Mouse (Mus musculus) T-helper 2 cell (primary cell): Measurements from ENCODE around the gene Smarcc2.
"Not testable (repeated sequence)": the region's sequence is repeated elsewhere in the genome, so short reads cannot be mapped to it uniquely, and the experiment has no call there.

Experiments used
- in situ Hi-C: fragments of 300-600 bp; cut with MboI, MseI; formaldehyde crosslinking; loops from one replicate; pipeline ENCODE4 v1.15.1; 2025; ENCODE audit warnings: high pct_unique_total_duplicates

Gene Smarcc2

DNA sequence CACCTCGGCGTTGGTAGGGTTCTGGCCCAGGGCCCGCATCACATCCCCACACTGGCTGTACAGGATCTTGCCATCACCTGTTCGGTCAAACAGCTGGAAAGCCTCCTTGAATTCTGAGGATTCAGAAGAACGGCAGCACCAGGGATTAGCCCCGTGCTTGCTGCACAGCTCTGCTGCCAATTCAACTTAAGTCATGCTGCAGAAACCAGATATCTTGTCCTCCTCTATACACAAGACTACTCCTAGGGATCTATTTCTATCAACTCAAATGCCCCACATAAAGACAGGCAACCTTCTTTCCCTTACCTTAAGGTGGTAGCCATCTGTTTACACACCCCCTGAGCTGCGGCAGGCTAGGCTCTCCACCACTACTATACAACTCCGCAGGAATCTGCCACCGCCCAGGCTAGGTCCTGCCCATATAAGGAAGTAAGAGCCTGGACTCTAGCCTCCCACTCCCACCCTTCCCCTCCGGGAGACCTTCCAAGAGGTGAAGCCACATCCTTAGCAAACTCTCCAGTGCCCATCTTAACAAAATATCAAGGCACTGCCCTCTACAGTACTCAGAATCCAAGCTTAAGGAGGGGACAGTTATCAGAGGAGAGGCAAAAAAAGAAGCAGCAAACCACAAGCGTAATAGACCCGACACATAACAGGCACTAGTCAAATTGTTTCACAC, 33.7 kb downstream of the Smarcc2 start:
- in situ Hi-C loops: loop anchor here (5.0 kb wide), 1 partner anchor 35 kb away; the partner anchor contains the start of gene Esyt1

DNA sequence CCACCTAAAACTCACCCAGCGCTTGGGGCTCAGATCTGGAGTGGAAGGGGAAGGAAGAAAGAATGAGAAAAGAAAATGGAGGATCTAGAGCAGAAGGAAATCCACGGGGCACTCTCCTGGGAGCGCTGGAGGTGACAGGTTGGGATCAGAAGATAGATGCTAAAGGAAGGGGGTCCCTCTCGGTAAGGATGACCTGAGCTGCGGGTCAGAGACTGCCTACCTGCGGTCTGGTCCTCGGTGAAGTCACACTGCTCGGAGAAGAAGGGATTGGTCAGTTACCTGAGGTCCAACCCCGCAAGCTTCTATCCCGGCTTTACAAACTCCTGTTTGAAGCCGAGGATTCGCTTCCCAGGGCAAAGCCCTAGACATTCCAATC, 34.3 kb downstream of the Smarcc2 start:
- in situ Hi-C loops: loop anchor here (5.0 kb wide), 1 partner anchor 34 kb away; the partner anchor contains the start of gene Esyt1

DNA sequence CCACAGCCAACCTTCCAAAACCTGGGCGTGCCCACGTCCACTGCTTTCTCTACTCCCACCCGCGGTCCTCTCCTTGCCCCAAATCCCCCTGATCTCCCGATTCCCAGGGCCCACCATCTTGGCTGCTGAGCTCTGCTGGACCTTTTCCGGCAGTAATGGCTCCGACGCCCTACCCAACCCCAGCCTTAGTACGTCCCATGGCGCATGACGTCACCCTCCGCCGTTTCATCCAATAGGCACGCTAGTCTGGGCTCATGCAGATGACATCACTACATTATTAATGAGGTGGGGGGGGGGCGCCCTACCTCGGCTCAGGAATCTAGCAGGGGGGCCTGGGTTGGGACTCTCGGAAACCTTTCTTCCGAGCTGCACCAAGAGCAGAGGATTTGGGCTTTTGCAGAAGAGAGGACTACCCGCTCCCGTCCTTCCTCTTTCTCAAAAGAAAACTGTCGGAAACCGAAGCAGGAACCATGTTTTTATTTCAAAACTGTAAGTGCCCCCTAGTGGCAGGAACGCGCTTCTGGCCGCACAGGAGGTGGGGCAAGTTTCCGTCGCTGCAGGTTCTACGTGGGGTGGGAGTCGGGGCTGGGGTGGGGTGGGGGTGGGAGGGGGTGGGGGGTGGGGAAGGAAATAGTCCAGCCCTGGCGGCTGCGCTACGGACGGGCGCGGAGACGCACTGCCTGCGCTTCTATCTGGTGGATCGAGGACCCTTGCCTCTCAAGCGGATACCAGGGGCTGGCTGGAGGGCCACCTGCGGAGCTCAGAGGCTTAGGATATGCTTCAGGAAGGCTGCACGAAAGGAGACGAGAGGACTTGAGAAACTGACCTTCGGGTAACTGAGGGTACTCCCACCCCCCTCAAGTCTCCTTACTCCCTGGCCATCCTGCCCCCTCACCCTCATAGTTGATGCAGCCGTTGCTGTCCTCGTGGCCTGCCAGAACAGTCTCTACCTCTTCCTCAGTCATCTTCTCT, 34.9 kb downstream of the Smarcc2 start, which contains the start of gene Myl6:
Gene Myl6 (minus strand): TSS at position 451 of the 972 bp plus-strand sequence.
- in situ Hi-C loops: loop anchor here (5.0 kb wide), 1 partner anchor 33 kb away; the partner anchor contains the start of gene Esyt1

DNA sequence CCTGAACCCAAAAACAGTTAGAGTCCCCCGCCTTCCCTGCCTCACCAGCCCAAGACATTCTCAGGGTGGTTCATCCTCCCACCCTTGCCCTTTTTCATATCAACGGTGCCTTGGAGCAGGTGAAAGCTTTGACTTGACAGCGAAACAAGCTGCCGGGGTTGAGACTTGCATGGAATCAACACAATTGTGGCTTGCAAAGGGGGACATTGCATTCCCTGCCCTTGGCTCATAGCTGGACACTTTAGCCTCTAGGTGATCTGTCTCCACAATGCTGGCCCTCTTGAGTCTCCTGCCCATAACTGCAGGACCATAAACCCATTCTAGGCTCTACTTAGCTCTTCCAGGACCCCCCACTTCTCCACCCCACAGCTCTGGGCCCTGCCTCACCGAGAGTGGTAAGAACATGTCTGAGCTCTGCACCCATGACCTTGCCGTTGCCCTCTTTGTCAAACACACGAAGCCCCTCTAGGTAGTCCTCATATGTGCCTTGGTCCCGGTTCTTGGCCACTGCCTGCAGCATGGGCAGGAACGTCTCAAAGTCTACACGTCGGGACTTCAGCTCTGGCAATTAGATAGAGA, 35.7 kb downstream of the Smarcc2 start:
- in situ Hi-C loops: loop anchor here (5.0 kb wide), 1 partner anchor 33 kb away; the partner anchor contains the start of gene Esyt1

GRCm38 (mm10) chr10:128495270-128495669, 36.2 kb downstream of the Smarcc2 start:
- in situ Hi-C loops: no loop called here

- in situ Hi-C loops: no loop called here
Observed at GRCm38 (mm10) chr10:128495903-128496302, 36.9 kb downstream of the Smarcc2 start.

- in situ Hi-C loops: no loop called here
Observed at GRCm38 (mm10) chr10:128496509-128497077, 37.5 kb downstream of the Smarcc2 start.

DNA sequence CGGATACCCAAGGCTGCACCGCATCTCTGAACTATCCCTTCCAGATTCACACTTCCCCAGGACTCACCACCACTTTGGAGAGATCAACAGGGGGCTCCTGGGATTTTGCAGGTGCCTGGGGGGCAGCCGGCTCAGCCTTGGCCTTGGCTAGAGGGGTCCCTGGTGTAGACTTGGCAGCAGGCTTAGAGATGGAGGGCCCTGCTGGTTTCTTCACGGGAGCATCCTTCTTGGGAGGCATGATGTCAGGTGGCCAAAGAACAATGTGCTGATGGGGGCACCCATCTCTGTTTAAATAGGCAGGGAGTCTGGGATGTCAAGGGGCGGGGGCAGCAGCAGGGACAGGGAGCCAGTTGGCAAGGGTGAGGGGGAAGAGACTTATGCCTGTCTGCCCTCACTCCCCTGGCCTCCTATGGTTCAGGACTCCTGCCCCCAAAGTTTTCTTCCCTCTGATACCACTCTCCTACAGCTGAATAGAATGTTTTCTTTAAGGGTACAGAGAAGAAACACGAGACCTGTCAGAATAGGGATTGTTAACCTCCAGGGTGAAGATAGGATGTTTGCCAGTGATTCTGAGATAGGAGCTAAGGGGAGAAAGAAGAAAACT, 38.2 kb downstream of the Smarcc2 start:
- in situ Hi-C loops: no loop called here

DNA sequence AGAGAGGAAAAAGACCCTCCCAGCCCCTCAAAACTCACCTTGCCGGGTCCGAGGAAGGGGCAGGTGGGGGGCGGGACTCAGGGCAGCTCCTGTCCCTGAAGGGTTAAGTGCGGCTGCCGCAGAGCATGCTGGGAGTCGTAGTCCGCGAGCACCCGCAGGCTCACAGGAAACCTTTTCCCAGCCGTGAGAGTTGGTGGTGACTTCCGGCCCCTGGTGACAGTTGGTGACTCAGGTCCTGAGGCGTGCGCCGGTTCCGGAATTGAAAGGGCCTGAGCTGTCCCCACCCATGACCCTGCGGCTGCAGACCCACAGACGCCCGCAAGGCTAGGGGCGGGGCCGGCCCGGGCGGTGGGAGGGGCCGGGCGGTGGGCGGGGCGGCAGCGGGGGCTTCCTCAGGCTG, 39.5 kb downstream of the Smarcc2 start, which contains the start of gene Myl6b:
Gene Myl6b (minus strand): TSS at position 96 of the 400 bp plus-strand sequence.
- in situ Hi-C loops: no loop called here

DNA sequence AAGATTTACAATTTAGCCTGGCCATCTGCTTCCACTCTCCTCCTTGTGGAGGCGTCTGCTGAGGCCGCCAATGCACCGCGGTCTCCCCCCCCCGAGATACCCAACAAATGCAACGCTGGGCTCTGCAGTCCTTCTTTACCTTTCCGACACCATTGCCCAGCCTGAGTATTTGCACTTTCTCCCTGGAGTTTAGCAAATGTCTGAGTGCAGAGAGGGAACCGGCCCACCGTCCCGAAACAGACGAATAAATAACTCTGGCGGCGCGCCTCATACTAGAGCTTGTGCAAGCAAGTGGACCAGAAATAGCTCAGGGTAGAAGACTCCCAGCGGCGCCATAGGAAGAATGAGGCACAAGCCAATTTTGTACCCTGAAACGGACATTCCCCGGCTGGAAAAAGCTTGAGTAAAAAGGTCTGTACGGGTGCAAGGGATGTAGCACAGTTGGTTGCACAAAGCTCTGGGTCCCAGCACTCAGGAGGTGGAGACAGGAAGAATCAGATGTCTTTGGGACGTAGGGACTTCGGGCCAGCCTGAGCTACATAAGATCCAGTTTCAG, 40.1 kb downstream of the Smarcc2 start:
- in situ Hi-C loops: no loop called here

GRCm38 (mm10) chr10:128502341-128502740, 43.3 kb downstream of the Smarcc2 start:
- in situ Hi-C loops: no loop called here

DNA sequence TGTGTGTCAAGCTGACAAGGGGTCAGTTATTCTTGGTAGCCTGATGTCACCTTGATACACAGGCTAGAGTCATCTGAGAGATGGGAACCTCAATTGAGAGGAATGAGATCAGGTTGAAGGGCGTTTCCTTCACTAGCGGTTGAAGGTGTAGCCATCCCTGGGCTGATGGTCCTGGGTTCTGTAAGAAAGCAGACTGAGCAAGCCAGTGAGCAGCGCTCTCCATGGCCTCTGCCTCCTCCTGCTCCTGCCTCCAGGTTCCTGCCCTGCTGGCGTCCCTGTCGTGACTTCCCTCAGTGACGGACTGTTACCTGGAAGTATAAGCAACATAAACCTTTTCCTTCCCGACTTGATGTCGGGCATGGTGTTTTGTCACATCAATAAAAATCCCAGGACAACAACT, 44.5 kb downstream of the Smarcc2 start:
- in situ Hi-C loops: no loop called here

DNA sequence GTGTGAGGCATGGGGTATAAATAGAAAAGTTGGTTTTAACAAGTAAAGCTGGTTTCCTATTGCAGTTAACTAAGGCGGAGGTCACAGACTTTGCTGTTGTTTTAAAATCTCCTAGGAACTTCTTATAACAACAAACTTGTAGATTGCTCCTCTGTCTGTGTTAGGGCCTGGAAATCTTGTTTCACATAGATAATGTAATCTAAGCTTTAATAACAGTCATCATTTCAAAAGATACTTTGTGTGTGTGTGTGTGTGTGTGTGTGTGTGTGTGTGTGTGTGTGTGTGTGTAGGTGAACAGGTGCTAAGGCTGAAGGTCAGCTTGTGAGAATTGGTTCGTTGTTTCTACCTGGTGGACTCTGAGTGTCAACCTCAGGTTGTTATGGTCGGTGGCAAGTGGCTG, 45.0 kb downstream of the Smarcc2 start:
- in situ Hi-C loops: no loop called here

GRCm38 (mm10) chr10:128504641-128505370, 45.8 kb downstream of the Smarcc2 start:
- in situ Hi-C loops: no loop called here

- in situ Hi-C loops: not testable (repeated sequence)
Observed at GRCm38 (mm10) chr10:128505371-128505667, 46.3 kb downstream of the Smarcc2 start.

GRCm38 (mm10) chr10:128505974-128506373, 46.9 kb downstream of the Smarcc2 start:
- in situ Hi-C loops: no loop called here

- in situ Hi-C loops: no loop called here
Observed at GRCm38 (mm10) chr10:128508260-128508659, 49.2 kb downstream of the Smarcc2 start.

GRCm38 (mm10) chr10:128509203-128509602, 50.2 kb downstream of the Smarcc2 start:
- in situ Hi-C loops: no loop called here

GRCm38 (mm10) chr10:128509831-128510230, 50.8 kb downstream of the Smarcc2 start:
- in situ Hi-C loops: no loop called here

DNA sequence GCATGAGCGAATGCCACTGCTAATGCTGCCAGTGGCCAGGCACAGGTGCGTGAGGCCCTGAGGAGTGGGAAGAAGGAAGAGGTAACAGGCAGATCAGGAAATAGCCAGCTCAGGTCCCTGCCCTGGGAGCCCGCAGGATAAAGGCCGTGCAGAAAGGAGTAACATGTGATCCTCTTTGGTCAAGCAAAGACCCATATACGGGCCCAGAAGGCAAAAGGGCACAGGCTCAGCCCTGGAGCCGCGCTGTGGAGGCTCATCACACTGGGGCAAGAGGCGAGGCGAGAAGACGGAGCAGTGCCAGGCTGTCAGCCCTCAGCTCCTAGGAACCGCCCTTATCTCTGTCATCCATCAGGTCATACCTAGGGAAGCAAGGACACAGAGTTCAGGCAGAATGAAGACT, 51.3 kb downstream of the Smarcc2 start:
- in situ Hi-C loops: no loop called here
